Mouse (Mus musculus): Measurements from ENCODE around the gene Tcp10b.
"Not testable (repeated sequence)": the region's sequence is repeated elsewhere in the genome, so short reads cannot be mapped to it uniquely, and the experiment has no call there.

GRCm38 (mm10) chr17:13092960-13093359, 32.1 kb downstream of the Tcp10b start:
- not testable (repeated sequence) for TF ChIP-seq CTCF (IDR thresholded peaks at IDR 0.05; ENCODE audit: extremely low read depth, insufficient read length, insufficient replicate concordance, low read depth, low read length); POLR2A (IDR thresholded peaks at IDR 0.05; ENCODE audit: low read depth, low read length)

Measured in small intestine, adult 2 months (tissue).